Mouse (Mus musculus) 3T3-L1 (cell line): ENCODE measurements at regions not wholly inside any gene's neighbourhood (a gene's known extent, or its start where the extent isn't known, plus 50 kb on each side); places are given as distances from the start of the nearest gene placed in this dataset.
"Not testable (repeated sequence)": the region's sequence is repeated elsewhere in the genome, so short reads cannot be mapped to it uniquely, and the experiment has no call there.

Source experiments
- DNase-seq: peaks from one replicate; pipeline ENCODE4 v3.0.0-alpha.2; 2015; ENCODE audit warnings: low read depth, low spot score

- DNase-seq: peak; percentile 47
Observed at GRCm38 (mm10) chr12:40898414-40899027, 125.4 kb upstream of the Immp2l start.

GRCm38 (mm10) chr12:40905650-40906338 is 118.1 kb upstream of the Immp2l start:
- DNase-seq: no peak

GRCm38 (mm10) chr12:40906807-40907206 is 117.1 kb upstream of the Immp2l start:
- DNase-seq: no peak

GRCm38 (mm10) chr12:40908809-40909795 is 114.8 kb upstream of the Immp2l start:
- peak; percentile 50 for DNase-seq

- DNase-seq: no peak
Observed at GRCm38 (mm10) chr12:40917486-40917885, 106.4 kb upstream of the Immp2l start.

- DNase-seq: no peak
Observed at GRCm38 (mm10) chr12:40921988-40922387, 101.9 kb upstream of the Immp2l start.

- no peak for DNase-seq
Observed at GRCm38 (mm10) chr12:40926681-40927080, 97.2 kb upstream of the Immp2l start.

- DNase-seq: not testable (repeated sequence)
Observed at GRCm38 (mm10) chr12:40929409-40929808, 94.5 kb upstream of the Immp2l start.

- DNase-seq: no peak
Observed at GRCm38 (mm10) chr12:40935098-40935759, 88.7 kb upstream of the Immp2l start.

- DNase-seq: no peak
Observed at GRCm38 (mm10) chr12:40937037-40937436, 86.9 kb upstream of the Immp2l start.

- no peak for DNase-seq
Observed at GRCm38 (mm10) chr12:40946888-40947287, 77.0 kb upstream of the Immp2l start.

GRCm38 (mm10) chr12:40949580-40949979 is 74.3 kb upstream of the Immp2l start:
- no peak for DNase-seq

- DNase-seq: no peak
Observed at GRCm38 (mm10) chr12:40958536-40958935, 65.4 kb upstream of the Immp2l start.

- peak; percentile 28 for DNase-seq
Observed at GRCm38 (mm10) chr12:40964996-40965395, 58.9 kb upstream of the Immp2l start.

- no peak for DNase-seq
Observed at GRCm38 (mm10) chr12:40966308-40966707, 57.6 kb upstream of the Immp2l start.

- DNase-seq: not testable (repeated sequence)
Observed at GRCm38 (mm10) chr12:40966723-40967122, 57.2 kb upstream of the Immp2l start.

- DNase-seq: no peak
Observed at GRCm38 (mm10) chr12:40972844-40973243, 51.0 kb upstream of the Immp2l start.
